Mouse (Mus musculus): ENCODE measurements around the gene Ybx3.

The Ybx3 gene

DNA sequence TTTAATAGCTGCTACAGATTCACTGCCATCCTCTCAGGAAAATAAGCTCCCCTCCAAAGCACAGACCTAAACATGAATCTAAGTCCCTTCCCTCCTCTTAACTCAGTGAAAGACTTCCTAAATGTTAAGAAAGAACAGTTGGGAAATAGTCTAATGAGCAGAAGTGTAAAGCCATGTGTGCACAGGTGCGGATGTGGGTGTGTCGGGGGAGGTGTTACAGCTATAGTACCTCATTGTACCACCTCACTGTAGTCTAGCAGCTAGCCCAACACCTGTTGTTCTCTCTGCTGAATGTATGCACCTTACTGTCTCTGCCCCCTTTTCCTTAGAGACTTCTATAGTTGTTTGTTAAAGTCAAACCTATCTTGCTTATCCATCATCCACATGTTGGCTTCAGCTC, 61.2 kb downstream of the Ybx3 start:
- no peak for DNase-seq (ENCODE audit: low read depth, low spot score)

GRCm38 (mm10) chr6:131321854-131322639, 66.2 kb downstream of the Ybx3 start:
- no peak for DNase-seq (ENCODE audit: low read depth, low spot score)

DNA sequence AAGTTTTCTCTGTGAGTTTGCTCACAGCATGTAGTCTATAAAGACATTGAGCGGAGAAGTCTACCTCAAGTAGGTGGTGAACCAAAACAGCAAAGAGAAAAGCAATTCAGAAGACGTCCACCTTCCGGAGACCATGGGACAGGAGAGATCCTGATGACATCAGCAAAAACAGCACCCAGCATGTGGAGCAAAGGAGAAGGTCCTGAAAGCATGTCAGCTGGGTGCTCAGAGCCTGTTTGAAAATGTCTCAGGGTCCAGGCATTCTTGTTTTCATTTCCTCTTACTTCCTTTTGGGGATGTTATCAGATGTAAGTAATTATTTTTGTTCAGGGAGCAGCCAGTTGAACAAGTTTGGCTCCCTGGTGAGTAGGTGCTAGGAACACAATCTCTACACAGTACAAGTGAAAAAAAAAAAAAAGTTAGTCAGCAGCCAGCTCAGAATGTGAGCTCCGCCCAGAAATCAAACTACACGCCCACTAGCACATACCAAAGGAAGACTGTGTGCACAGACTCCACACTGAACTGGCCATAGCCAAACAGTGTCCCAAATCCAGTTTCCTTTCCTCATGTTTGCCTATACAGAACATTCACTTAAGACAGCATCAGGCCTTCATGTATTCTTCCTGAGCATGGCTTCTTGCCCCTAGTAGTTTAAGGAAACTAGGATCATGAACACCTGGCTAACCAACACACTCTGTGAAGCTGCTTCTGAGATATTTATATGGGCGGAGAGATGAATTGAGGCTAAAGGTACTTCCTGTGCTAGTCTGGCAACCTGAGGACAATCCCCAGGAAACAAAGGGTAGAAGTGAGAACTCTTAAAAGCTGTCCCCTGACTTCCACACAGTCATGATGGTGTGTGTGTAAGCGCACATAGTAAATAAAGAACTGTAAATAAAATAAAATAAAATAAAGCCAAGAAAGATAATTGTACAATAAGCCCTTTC, 71.8 kb downstream of the Ybx3 start:
- DNase-seq (ENCODE audit: low read depth, low spot score), result no peak
